Mouse (Mus musculus) brain, embryonic 14.5 days (tissue): ENCODE measurements at regions not wholly inside any gene's neighbourhood (a gene's known extent, or its start where the extent isn't known, plus 50 kb on each side); places are given as distances from the start of the nearest gene placed in this dataset.
A peak's percentile ranks its signal among the peaks of the same experiment; 100 is the strongest.

Experiments
- DNase-seq: peaks from one replicate; pipeline ENCODE4 v3.0.0-alpha.2; 2011; ENCODE audit warnings: low read depth
- CTCF ChIP-seq: fragments of 200-500 bp; IDR thresholded peaks from 2 replicates; pipeline ENCODE4 v1.5.1; 2012; ENCODE audit warnings: inconsistent platforms, mild to moderate bottlenecking, moderate library complexity, borderline replicate concordance; ENCODE audit not compliant: insufficient read depth, insufficient read length; ENCODE audit errors: extremely low read depth
- POLR2A ChIP-seq: fragments of 200-500 bp; IDR thresholded peaks from 2 replicates; pipeline ENCODE4 v1.6.1; 2012; ENCODE audit warnings: mild to moderate bottlenecking, inconsistent platforms, borderline replicate concordance; ENCODE audit not compliant: poor library complexity, insufficient read depth, insufficient read length, severe bottlenecking; ENCODE audit errors: extremely low read depth

DNA sequence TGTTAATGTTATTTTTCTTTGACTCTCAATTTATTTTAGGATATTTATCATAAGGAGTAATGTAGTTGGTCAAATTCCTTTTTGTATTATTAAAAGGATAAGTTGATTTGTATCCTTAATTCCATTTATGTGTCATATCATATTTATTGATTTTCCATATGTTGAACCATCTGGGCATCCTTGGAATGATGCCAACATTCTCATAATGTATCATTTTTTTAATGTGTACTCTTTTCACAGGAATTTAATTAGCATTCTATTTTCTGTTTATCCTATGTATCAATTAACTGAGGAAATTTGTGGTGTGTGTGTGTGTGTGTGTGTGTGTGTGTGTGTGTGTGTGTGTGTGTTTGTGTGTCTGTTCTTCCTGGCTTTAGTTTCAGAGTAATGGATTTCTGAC, 779.6 kb downstream of the Pcdh7 start:
- TF ChIP-seq POLR2A (no peak), CTCF (no peak)
- DNase-seq, result peak; percentile 55

- DNase-seq, result peak; percentile 43
- TF ChIP-seq CTCF, result no peak
- no peak for TF ChIP-seq POLR2A
Measured at GRCm38 (mm10) chr5:58531601-58532000, 813.8 kb downstream of the Pcdh7 start.

GRCm38 (mm10) chr5:58556770-58557169, 839.0 kb downstream of the Pcdh7 start:
- DNase-seq, result no peak
- TF ChIP-seq POLR2A (no peak), CTCF (no peak)

DNA sequence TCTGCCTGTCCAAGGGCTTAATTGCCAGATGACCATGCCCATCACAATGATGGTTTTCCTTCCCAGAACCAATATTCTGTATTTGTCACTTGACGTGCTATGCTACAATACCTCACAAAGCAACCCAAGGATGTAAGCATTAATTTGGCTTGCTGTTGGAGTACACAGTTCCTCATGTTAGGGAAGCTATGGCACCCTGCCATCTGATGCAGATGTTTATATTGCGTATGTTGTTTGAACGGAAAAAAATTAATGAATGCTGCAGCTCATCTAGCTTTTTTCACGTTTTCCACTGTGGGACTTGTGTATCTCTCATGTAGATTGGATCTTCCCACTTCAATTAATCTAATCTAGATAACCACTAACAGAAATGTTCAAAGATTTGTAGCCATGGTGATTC, 842.0 kb downstream of the Pcdh7 start:
- TF ChIP-seq CTCF (no peak), POLR2A (no peak)
- DNase-seq, result peak; percentile 54

DNA sequence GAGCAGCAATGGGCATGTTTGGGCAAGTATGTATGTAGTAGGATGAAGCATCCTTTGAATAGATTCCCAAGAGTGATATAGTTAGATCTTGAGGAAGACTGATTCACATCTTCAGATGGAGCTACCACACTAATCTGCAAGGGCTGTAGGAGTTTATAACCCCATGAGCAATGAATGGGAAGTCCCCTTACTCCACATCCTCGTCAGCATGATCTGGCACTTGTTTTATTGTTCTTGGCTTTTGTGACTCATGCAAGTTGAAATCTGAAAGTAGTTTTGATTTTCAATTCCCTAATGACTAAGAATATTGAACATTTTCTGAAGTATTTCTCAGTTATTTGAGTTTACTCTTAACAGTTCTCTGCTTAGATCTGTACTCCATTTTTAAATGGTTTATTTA, 882.1 kb downstream of the Pcdh7 start:
- TF ChIP-seq CTCF (no peak), POLR2A (no peak)
- no peak for DNase-seq

GRCm38 (mm10) chr5:58621527-58621926, 903.8 kb downstream of the Pcdh7 start:
- no peak for TF ChIP-seq CTCF
- TF ChIP-seq POLR2A, result no peak
- DNase-seq, result no peak
